7 mouse cellular contexts compared by ENCODE assay signal in genomic region chr8:125385519-125386150, GRCm38 (mm10).
DNase-seq lines count a peak whose midpoint lies in the region; ATAC-seq and TF ChIP-seq lines count a peak whose summit lies in the region.

No protein-coding gene starts in this region.

- no peak overlapping the region for H3K4me2 ChIP-seq in intestine, embryonic 16.5 days (ENCODE audit: low read depth, low read length)
- H3K4me2 ChIP-seq in stomach, postnatal 0 days (replicated peaks; ENCODE audit: low read depth): no peak overlapping the region

- no peaks in the 10 kb centered on the region for H3K36me3 ChIP-seq in intestine, embryonic 16.5 days (ENCODE audit: control insufficient read depth, insufficient read depth, low read length)
- H3K36me3 ChIP-seq in midbrain, embryonic 10.5 days: no peaks in the 10 kb centered on the region
- H3K36me3 ChIP-seq in stomach, postnatal 0 days (ENCODE audit: control insufficient read depth, insufficient read depth, low read length): no peaks in the 10 kb centered on the region

- H3K4me3 ChIP-seq in intestine, embryonic 16.5 days (ENCODE audit: low read length): no peak overlapping the region
- H3K4me3 ChIP-seq in midbrain, embryonic 10.5 days: no peak overlapping the region
- no peak overlapping the region for H3K4me3 ChIP-seq in stomach, postnatal 0 days (ENCODE audit: low read depth, low read length)

- no peaks in the 10 kb centered on the region for H3K9me3 ChIP-seq in intestine, embryonic 16.5 days (ENCODE audit: control insufficient read depth, low read length)
- no peaks in the 10 kb centered on the region for H3K9me3 ChIP-seq in midbrain, embryonic 10.5 days (replicated peaks)
- H3K9me3 ChIP-seq in stomach, postnatal 0 days (ENCODE audit: control insufficient read depth, low read length): no peaks in the 10 kb centered on the region

- TF ChIP-seq EP300 in stomach, postnatal 0 days (optimal IDR thresholded peaks at IDR 0.05): no peak

- H3K4me1 ChIP-seq in intestine, embryonic 16.5 days (ENCODE audit: control insufficient read depth, insufficient read depth, low read length): peaks cover 25% of the 10 kb centered on the region
- H3K4me1 ChIP-seq in midbrain, embryonic 10.5 days: peaks cover 46% of the 10 kb centered on the region
- no peaks in the 10 kb centered on the region for H3K4me1 ChIP-seq in stomach, postnatal 0 days (replicated peaks; ENCODE audit: control insufficient read depth, insufficient read depth)

- H3K27me3 ChIP-seq in intestine, embryonic 16.5 days (replicated peaks; ENCODE audit: control insufficient read depth, insufficient read depth, low read length): no peaks in the 10 kb centered on the region
- H3K27me3 ChIP-seq in midbrain, embryonic 10.5 days (ENCODE audit: low read depth, poor library complexity, severe bottlenecking): peaks cover 29% of the 10 kb centered on the region
- H3K27me3 ChIP-seq in stomach, postnatal 0 days (ENCODE audit: control insufficient read depth, insufficient read depth, low read length): no peaks in the 10 kb centered on the region

- WGBS in intestine, embryonic 16.5 days: 25% methylated on average over 6 of the region's 6 CpGs
- WGBS in midbrain, embryonic 10.5 days: 33% methylated on average over 6 of the region's 6 CpGs
- 22% methylated on average over 6 of the region's 6 CpGs for WGBS in stomach, postnatal 0 days

- ATAC-seq in granulocyte monocyte progenitor cell, adult 5-6 weeks (replicated peaks; ENCODE audit: poor library complexity, severe bottlenecking): peak; percentile 81
- ATAC-seq in intestine, embryonic 16.5 days: peak; percentile 71
- ATAC-seq in stomach, postnatal 0 days (ENCODE audit: low FRiP score, low TSS enrichment): peak; percentile 76

- no peak overlapping the region for H3K9ac ChIP-seq in intestine, embryonic 16.5 days (ENCODE audit: low read depth, low read length)
- H3K9ac ChIP-seq in stomach, postnatal 0 days (ENCODE audit: low read length): no peak overlapping the region

- TF ChIP-seq CTCF in stomach, postnatal 0 days (IDR thresholded peaks at IDR 0.05; ENCODE audit: low read depth): no peak

- no peak overlapping the region; the same call in 1 of the 2 replicates for H3K27ac ChIP-seq in intestine, embryonic 16.5 days (ENCODE audit: low read length)
- H3K27ac ChIP-seq in midbrain, embryonic 10.5 days (replicated peaks): peak overlapping the region; percentile 46; the same call in 1 of the 2 replicates
- peak overlapping the region; percentile 63 for H3K27ac ChIP-seq in stomach, postnatal 0 days (replicated peaks)

- intact Hi-C loops in left cerebral cortex, postnatal 36 days (cut with DNase I): no loop called here

- DNase-seq in adrenal gland, postnatal 36 days: peak; percentile 86 to 88
- DNase-seq in embryo, embryonic 10 days (ENCODE audit: low spot score): peak; percentile 70
- peak; percentile 60 to 63 for DNase-seq in left cerebral cortex, postnatal 36 days (ENCODE audit: low spot score in 2 of 2)
- peak; percentile 43 for DNase-seq in midbrain, embryonic 10.5 days (ENCODE audit: low spot score)
- peak; percentile 52 for DNase-seq in stomach, postnatal 0 days (ENCODE audit: low spot score)
